Mouse (Mus musculus): ENCODE data around the gene Rabl2.

- TF ChIP-seq CTCF (IDR thresholded peaks at IDR 0.05; ENCODE audit: extremely low read depth, insufficient read length, insufficient replicate concordance, low read depth, low read length) = no peak
- TF ChIP-seq POLR2A (IDR thresholded peaks at IDR 0.05; ENCODE audit: low read depth, low read length) = no peak
Observed at GRCm38 (mm10) chr15:89582494-89582893, 9.2 kb downstream of the Rabl2 start.
